Mouse (Mus musculus) liver, embryonic 13.5 days (tissue): Measurements from ENCODE around the gene Gm49425. TPM values are rescaled to one million over a fixed set of nuclear protein-coding genes. Genes with fewer than 3 reads are reported as not detected.

Source experiments
- ATAC-seq: fragments of 200-750 bp; cut with Nextera tagmentation; 2 replicates; pipeline ENCODE4 v1.8.0; 2017; ENCODE audit warnings: low read depth, mild to moderate bottlenecking, moderate number of reproducible peaks, moderate library complexity
- DNase-seq: peaks from one replicate; pipeline ENCODE4 v3.0.0; 2022
- H3K27ac ChIP-seq: fragments of 300-500 bp; sonication (generic); 2 replicates; pipeline ENCODE4 v1.5.1; 2015; ENCODE audit warnings: moderate library complexity, mild to moderate bottlenecking, inconsistent platforms
- H3K27me3 ChIP-seq: fragments of 300-500 bp; sonication (generic); 2 replicates; pipeline ENCODE4 v1.6.1; 2015; ENCODE audit warnings: mild to moderate bottlenecking, inconsistent platforms
- H3K36me3 ChIP-seq: fragments of 300-500 bp; sonication (generic); 2 replicates; pipeline ENCODE4 v1.6.1; 2015; ENCODE audit warnings: mild to moderate bottlenecking, inconsistent platforms
- H3K4me1 ChIP-seq: fragments of 300-500 bp; sonication (generic); replicated peaks from 2 replicates; pipeline ENCODE4 v1.6.1; 2015; ENCODE audit warnings: inconsistent platforms
- H3K4me2 ChIP-seq: fragments of 300-500 bp; sonication (generic); 2 replicates; pipeline ENCODE4 v1.6.1; 2015; ENCODE audit warnings: inconsistent platforms, mild to moderate bottlenecking, moderate library complexity
- H3K4me3 ChIP-seq: fragments of 300-500 bp; sonication (generic); replicated peaks from 2 replicates; pipeline ENCODE4 v1.5.1; 2015; ENCODE audit warnings: mild to moderate bottlenecking, inconsistent platforms
- H3K9ac ChIP-seq: fragments of 300-500 bp; sonication (generic); 2 replicates; pipeline ENCODE4 v1.6.1; 2015; ENCODE audit warnings: mild to moderate bottlenecking, inconsistent platforms
- H3K9me3 ChIP-seq: fragments of 300-500 bp; sonication (generic); replicated peaks from 2 replicates; pipeline ENCODE4 v1.6.1; 2016; ENCODE audit warnings: inconsistent platforms
- WGBS: fragments of 180-500 bp; shearing (Covaris S2); methylation state at CpG from one replicate; pipeline ENCODE4 v1.1.7; 2015; ENCODE audit not compliant: insufficient replicate concordance; 5-methylcytosine and 5-hydroxymethylcytosine counted together
- microRNA-seq: library from miRNA; unstranded; fragments of <30 nt; microRNA quantifications from one replicate; pipeline ENCODE4, GENCODE M21; 2016
- polyA plus RNA-seq: library from polyadenylated mRNA; unstranded; fragments of >200 nt; fragmentation: Nextera tagmentation; extraction: Ambion mirVana; gene quantifications from 2 replicates; pipeline ENCODE4 v1.2.1, GENCODE M21; 2015

Gene Gm49425
- polyA plus RNA-seq, 1 experiment from 2014 or later: not detected

GRCm38 (mm10) chr15:101485911-101486635, 31.0 kb downstream of the Gm49425 start:
- H3K9me3 ChIP-seq: no peaks in the 10 kb centered on the region
- DNase-seq (no peak), ATAC-seq (no peak)
- WGBS: 57% methylated on average over 11 of the region's 11 CpGs
- no peaks in the 10 kb centered on the region for H3K27me3 ChIP-seq
- H3K27ac ChIP-seq: no peak overlapping the region
- H3K4me2 ChIP-seq: no peak overlapping the region
- H3K4me1 ChIP-seq: no peaks in the 10 kb centered on the region
- H3K36me3 ChIP-seq: no peaks in the 10 kb centered on the region
- H3K9ac ChIP-seq: no peak overlapping the region
- H3K4me3 ChIP-seq: no peak overlapping the region

GRCm38 (mm10) chr15:101484939-101485338, 32.1 kb downstream of the Gm49425 start:
- H3K4me1 ChIP-seq: no peaks in the 10 kb centered on the region
- no peaks in the 10 kb centered on the region for H3K27me3 ChIP-seq
- H3K9ac ChIP-seq: no peak overlapping the region
- DNase-seq (no peak), ATAC-seq (no peak)
- H3K4me3 ChIP-seq: no peak overlapping the region
- WGBS: 35% methylated on average over 1 of the region's 1 CpGs
- no peaks in the 10 kb centered on the region for H3K36me3 ChIP-seq
- no peak overlapping the region for H3K4me2 ChIP-seq
- no peak overlapping the region for H3K27ac ChIP-seq
- no peaks in the 10 kb centered on the region for H3K9me3 ChIP-seq

GRCm38 (mm10) chr15:101483646-101484045, 33.4 kb downstream of the Gm49425 start:
- ATAC-seq (no peak), DNase-seq (no peak)
- Histone ChIP-seq H3K36me3 (no peaks in the 10 kb centered on the region), H3K27ac (no peak overlapping the region), H3K4me2 (no peak overlapping the region), H3K27me3 (peaks cover 12% of the 10 kb centered on the region), H3K4me1 (peaks cover 5% of the 10 kb centered on the region; the same call in 1 of the 2 replicates), H3K4me3 (no peak overlapping the region), H3K9me3 (no peaks in the 10 kb centered on the region), H3K9ac (no peak overlapping the region)
- WGBS: 56% methylated on average over 1 of the region's 1 CpGs

GRCm38 (mm10) chr15:101482056-101482455, 35.0 kb downstream of the Gm49425 start:
- H3K27ac ChIP-seq: no peak overlapping the region
- no peaks in the 10 kb centered on the region for H3K9me3 ChIP-seq
- H3K9ac ChIP-seq: no peak overlapping the region
- no peak overlapping the region for H3K4me3 ChIP-seq
- H3K4me2 ChIP-seq: no peak overlapping the region
- 33% methylated on average over 4 of the region's 4 CpGs for WGBS
- H3K36me3 ChIP-seq: no peaks in the 10 kb centered on the region
- peaks cover 15% of the 10 kb centered on the region for H3K27me3 ChIP-seq
- ATAC-seq: no peak
- DNase-seq: no peak
- peaks cover 5% of the 10 kb centered on the region; the same call in 1 of the 2 replicates for H3K4me1 ChIP-seq

GRCm38 (mm10) chr15:101479666-101480060, 37.4 kb downstream of the Gm49425 start:
- Histone ChIP-seq H3K4me3 (no peak overlapping the region), H3K4me2 (peak overlapping the region; percentile 37), H3K9ac (no peak overlapping the region), H3K36me3 (no peaks in the 10 kb centered on the region), H3K4me1 (peaks cover 5% of the 10 kb centered on the region; the same call in 1 of the 2 replicates), H3K27ac (no peak overlapping the region), H3K9me3 (no peaks in the 10 kb centered on the region), H3K27me3 (peaks cover 15% of the 10 kb centered on the region)
- DNase-seq (no peak), ATAC-seq (no peak)
- 28% methylated on average over 11 of the region's 11 CpGs for WGBS

GRCm38 (mm10) chr15:101479007-101479665, 37.9 kb downstream of the Gm49425 start:
- H3K4me2 ChIP-seq: peak overlapping the region; percentile 37
- peaks cover 5% of the 10 kb centered on the region; the same call in 1 of the 2 replicates for H3K4me1 ChIP-seq
- H3K9ac ChIP-seq: no peak overlapping the region
- H3K27me3 ChIP-seq: peaks cover 15% of the 10 kb centered on the region
- 9% methylated on average over 31 of the region's 31 CpGs for WGBS
- ATAC-seq (no peak), DNase-seq (no peak)
- no peaks in the 10 kb centered on the region for H3K36me3 ChIP-seq
- no peak overlapping the region for H3K4me3 ChIP-seq
- H3K27ac ChIP-seq: no peak overlapping the region
- no peaks in the 10 kb centered on the region for H3K9me3 ChIP-seq

GRCm38 (mm10) chr15:101472952-101473528, 44.0 kb downstream of the Gm49425 start, which contains the start of gene Krt86:
Krt86 (plus strand) TSS chr15:101473478.
- WGBS: 18% methylated on average over 10 of the region's 10 CpGs
- DNase-seq: no peak
- H3K4me1 ChIP-seq: no peaks in the 10 kb centered on the region

GRCm38 (mm10) chr15:101469093-101469492, 48.0 kb downstream of the Gm49425 start:
- Histone ChIP-seq H3K9ac (no peak overlapping the region), H3K27ac (no peak overlapping the region), H3K4me3 (no peak overlapping the region), H3K9me3 (no peaks in the 10 kb centered on the region), H3K36me3 (no peaks in the 10 kb centered on the region), H3K4me1 (no peaks in the 10 kb centered on the region), H3K27me3 (no peaks in the 10 kb centered on the region), H3K4me2 (no peak overlapping the region)
- DNase-seq: no peak
- WGBS: 37% methylated on average over 4 of the region's 4 CpGs
- no peak for ATAC-seq

More at GRCm38 (mm10) chr15:101472952-101473528, 44.0 kb downstream of the Gm49425 start, which contains the start of gene Krt86:
- Histone ChIP-seq H3K27ac (no peak within 1 kb of the TSS), H3K4me3 (no peak within 1 kb of the TSS), H3K4me2 (no peak within 1 kb of the TSS), H3K9ac (no peak within 1 kb of the TSS), H3K36me3 (no peaks in the 10 kb centered on the region), H3K27me3 (no peaks in the 10 kb centered on the region; the same call in 1 of the 2 replicates), H3K9me3 (no peaks in the 10 kb centered on the region)
- ATAC-seq: no peak

Small RNA genes within 50 kb of the gene (microRNA-seq; reads per million reads assigned to microRNA genes)
- gene Gm44393: not detected

Other genes with a start within 250 kb of the Gm49425 start
- 29.6 and 31.7 TPM in 2 replicates for gene Atg101, start 233.0 kb downstream of the Gm49425 start, polyA plus RNA-seq
- 0.13 and 0.22 TPM in 2 replicates for gene 6030408B16Rik, start 224.0 kb downstream of the Gm49425 start, polyA plus RNA-seq
- gene Krt80, start 147.1 kb downstream of the Gm49425 start, polyA plus RNA-seq: 0.10 TPM in 2 replicates
- 2.9 and 5.1 TPM in 2 replicates for gene Krt7, start 106.2 kb downstream of the Gm49425 start, polyA plus RNA-seq
- not detected in 2 replicates for gene Krt87, start 78.5 kb downstream of the Gm49425 start, polyA plus RNA-seq
- gene Krt88, start 69.5 kb downstream of the Gm49425 start, polyA plus RNA-seq: not detected in 2 replicates
- gene Krt81, start 53.5 kb downstream of the Gm49425 start, polyA plus RNA-seq: not detected in 2 replicates
- not detected in 2 replicates for gene Krt86, start 43.8 kb downstream of the Gm49425 start, polyA plus RNA-seq
- not detected in 2 replicates for gene Krt83, start 25.7 kb downstream of the Gm49425 start, polyA plus RNA-seq
- not detected in 2 replicates for gene Krt84, start 15.6 kb upstream of the Gm49425 start, polyA plus RNA-seq
- not detected in 2 replicates for gene Krt82, start 33.4 kb upstream of the Gm49425 start, polyA plus RNA-seq
- gene Krt90, start 45.7 kb upstream of the Gm49425 start, polyA plus RNA-seq: not detected in 2 replicates
- gene Krt75, start 56.6 kb upstream of the Gm49425 start, polyA plus RNA-seq: not detected in 2 replicates
- gene Gm5414, start 110.9 kb upstream of the Gm49425 start, polyA plus RNA-seq: not detected in 2 replicates
- gene Gm5478, start 130.1 kb upstream of the Gm49425 start, polyA plus RNA-seq: not detected in 2 replicates
- not detected in 2 replicates for gene Krt6b, start 163.0 kb upstream of the Gm49425 start, polyA plus RNA-seq
- gene Krt6a, start 177.0 kb upstream of the Gm49425 start, polyA plus RNA-seq: 0.05 and 0.09 TPM in 2 replicates
- gene Krt5, start 195.6 kb upstream of the Gm49425 start, polyA plus RNA-seq: 0.63 and 0.69 TPM in 2 replicates
- not detected in 2 replicates for gene Krt71, start 225.8 kb upstream of the Gm49425 start, polyA plus RNA-seq